Mouse (Mus musculus) bone marrow macrophage, adult 2 months (primary cell): ENCODE results near the gene Zfp385b. TPM values are rescaled to one million over a fixed set of nuclear protein-coding genes. Genes with fewer than 3 reads are reported as not detected.

Source experiments
- H3K27ac ChIP-seq: 2 replicates; pipeline ENCODE4 v1.5.1; 2012; ENCODE audit warnings: low read depth, low read length; ENCODE audit not compliant: insufficient read depth
- H3K4me1 ChIP-seq: 2 replicates; pipeline ENCODE4 v1.6.1; 2012; ENCODE audit warnings: low read length; ENCODE audit not compliant: control insufficient read depth, insufficient read depth
- H3K4me3 ChIP-seq: 2 replicates; pipeline ENCODE4 v1.5.1; 2012; ENCODE audit warnings: mild to moderate bottlenecking, low read length, moderate library complexity; ENCODE audit not compliant: insufficient read depth
- CTCF ChIP-seq: IDR thresholded peaks from 2 replicates; pipeline ENCODE4 v1.5.1; 2012; ENCODE audit warnings: low read depth, mild to moderate bottlenecking, low read length, moderate library complexity
- POLR2A ChIP-seq: IDR thresholded peaks from 2 replicates; pipeline ENCODE4 v1.6.1; 2012; ENCODE audit warnings: mild to moderate bottlenecking, low read depth, low read length, borderline replicate concordance
- polyA plus RNA-seq: library from polyadenylated mRNA; stranded (reverse); fragments of >200 nt; gene quantifications from 2 replicates; pipeline ENCODE4 v1.2.4, GENCODE M21; 2012; ENCODE audit not compliant: missing spikeins, insufficient read depth, insufficient read length

Gene Zfp385b
- polyA plus RNA-seq, 1 experiment = not detected

DNA sequence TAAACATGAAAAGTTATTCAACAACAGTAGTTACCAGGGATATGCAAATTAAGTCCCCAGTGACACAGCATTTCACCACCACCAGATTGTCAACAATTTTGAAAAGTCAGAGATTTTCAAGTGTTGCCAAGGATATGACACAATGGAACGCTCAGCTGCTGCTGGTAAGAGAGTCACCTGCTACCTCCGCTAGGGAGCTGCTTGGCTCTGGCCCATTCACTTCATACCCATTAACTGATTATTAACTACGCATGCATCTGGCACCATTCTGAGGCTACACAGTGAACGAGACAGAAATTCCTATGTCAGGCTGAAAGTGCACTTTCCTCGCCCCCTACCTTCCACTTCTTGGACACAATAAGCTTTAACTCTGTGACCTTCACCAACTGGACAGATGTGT, 137.7 kb downstream of the Zfp385b start:
- H3K27ac ChIP-seq = no peak overlapping the region
- no peak for TF ChIP-seq POLR2A
- no peak for TF ChIP-seq CTCF
- no peak overlapping the region for H3K4me3 ChIP-seq
- H3K4me1 ChIP-seq = no peaks in the 10 kb centered on the region

DNA sequence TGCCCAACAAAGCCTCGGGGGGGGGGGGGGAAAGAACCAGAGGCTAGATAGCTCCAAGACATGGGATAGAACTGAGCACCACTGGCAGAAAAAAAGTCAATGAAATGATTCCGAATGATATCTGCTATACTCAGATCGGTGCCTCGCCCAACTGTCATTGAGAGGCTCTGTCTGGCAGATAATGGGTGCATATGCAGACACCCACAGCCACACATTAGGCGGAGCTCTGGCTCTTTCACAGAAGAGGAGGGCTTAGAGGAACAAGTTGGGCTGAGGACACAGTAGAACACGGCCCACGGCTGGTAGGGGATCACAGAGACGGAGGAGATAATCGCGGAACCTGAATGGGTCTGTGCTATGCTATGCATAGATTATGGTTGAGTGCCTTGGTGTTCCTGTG, 145.7 kb downstream of the Zfp385b start:
- Histone ChIP-seq H3K4me1 (no peaks in the 10 kb centered on the region), H3K4me3 (no peak overlapping the region), H3K27ac (no peak overlapping the region)
- TF ChIP-seq POLR2A (no peak), CTCF (no peak)

DNA sequence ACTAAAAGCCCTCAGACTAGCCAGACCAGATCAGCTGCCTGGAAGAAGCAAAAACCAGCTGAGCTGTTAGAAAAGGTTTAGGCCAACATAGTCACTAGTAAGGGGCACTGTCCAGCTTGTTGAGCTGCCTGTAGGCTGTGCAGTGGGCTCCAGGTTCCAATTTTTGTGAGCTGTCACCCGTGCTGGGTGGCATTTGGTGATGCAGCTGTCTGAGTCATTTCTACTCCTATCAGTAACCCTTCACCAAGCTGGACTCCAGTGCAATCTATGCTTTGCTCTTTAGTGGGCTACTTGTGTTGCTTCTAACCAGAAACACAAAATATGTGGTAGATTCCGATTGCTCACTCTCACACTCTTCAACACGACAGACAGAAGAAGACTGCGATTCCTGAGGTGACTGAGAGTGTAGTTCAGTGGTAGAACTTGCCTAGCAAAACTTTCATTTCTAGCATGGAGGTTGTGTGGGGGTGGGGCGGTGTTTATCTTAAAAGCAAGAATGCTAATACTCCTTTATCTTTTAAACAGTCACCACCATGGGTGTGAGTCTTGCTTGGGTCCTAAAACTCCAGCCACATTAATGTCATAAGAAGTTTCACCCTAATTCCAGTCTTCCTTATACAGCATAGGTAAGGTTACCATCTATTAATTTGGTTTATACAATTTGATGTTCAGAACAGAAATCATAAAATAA, 147.1 kb downstream of the Zfp385b start:
- H3K4me1 ChIP-seq = no peaks in the 10 kb centered on the region
- H3K27ac ChIP-seq = no peak overlapping the region
- H3K4me3 ChIP-seq = no peak overlapping the region
- TF ChIP-seq POLR2A (no peak), CTCF (no peak)

DNA sequence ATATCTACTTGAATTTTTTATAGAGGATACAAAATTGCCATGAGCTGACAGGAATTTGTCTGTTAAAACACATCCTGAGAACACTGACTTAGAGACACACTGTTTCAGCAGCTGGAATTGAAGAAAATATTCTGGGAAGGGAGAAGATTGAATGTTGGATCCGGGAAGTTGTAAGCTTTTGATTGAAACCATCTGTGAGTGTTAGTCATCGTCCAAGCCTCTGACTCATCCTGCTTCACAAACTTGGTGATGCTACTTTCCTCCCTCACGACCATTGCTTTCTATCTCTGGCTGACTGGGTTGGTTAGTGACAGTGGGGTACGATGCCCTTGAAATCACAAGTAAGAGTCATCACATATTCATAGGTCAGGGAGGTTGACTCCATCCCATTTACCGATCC, 157.3 kb downstream of the Zfp385b start:
- H3K27ac ChIP-seq = no peak overlapping the region
- no peaks in the 10 kb centered on the region for H3K4me1 ChIP-seq
- TF ChIP-seq POLR2A (no peak), CTCF (no peak)
- H3K4me3 ChIP-seq = no peak overlapping the region

DNA sequence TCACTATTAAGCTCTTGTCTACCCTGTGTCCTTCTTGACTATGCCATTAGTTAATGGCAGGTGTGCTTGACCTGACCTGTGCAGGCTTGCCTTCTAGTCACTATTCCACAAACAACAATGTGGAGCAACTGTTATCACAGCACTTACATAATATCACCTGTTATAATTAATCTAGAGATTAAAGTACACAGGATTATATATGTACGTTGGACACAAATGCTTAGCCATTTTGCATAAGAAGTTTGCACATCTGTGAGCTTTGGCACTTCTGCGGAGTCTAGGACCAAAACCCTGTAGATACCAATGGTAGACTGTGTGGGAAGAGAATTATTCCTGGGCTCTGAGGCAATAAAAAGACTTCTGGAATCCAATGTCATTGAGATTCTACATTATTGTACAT, 165.8 kb downstream of the Zfp385b start:
- no peak overlapping the region for H3K4me3 ChIP-seq
- H3K27ac ChIP-seq = no peak overlapping the region
- no peak for TF ChIP-seq CTCF
- no peak for TF ChIP-seq POLR2A
- no peaks in the 10 kb centered on the region for H3K4me1 ChIP-seq

DNA sequence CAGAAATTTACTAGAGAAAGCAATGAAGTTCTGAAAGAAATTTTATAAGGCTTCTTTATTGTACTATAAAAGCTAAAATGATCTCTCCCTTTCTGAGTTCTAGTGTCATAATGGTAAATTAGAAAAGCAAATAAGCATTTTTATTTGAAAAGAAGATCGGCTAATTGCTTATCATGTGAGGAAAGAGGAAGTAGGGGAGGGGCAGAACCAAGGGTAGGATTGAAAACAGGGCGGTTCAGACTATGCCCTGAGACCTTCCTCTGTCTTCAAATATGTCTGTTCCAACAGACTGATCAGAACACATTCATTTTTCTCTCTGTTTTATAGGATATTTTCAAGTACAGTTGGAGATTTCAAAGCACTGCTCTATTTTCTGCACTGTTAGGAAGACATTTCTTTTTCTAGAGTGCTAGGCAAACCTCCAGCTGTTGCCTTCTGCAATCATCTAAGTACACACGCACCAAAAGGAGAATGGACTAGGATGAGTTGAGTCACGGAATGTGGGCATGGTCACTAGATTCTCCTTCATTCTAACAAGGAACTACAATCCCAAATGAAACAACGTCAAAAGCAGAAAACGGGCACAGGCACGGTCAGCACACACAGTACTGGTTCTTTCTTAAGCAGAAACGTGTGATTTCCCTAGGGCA, 177.8 kb downstream of the Zfp385b start:
- H3K27ac ChIP-seq = peak overlapping the region; percentile 2; the same call in 1 of the 2 replicates
- no peak overlapping the region for H3K4me3 ChIP-seq
- TF ChIP-seq CTCF = no peak
- TF ChIP-seq POLR2A = no peak
- H3K4me1 ChIP-seq = no peaks in the 10 kb centered on the region

DNA sequence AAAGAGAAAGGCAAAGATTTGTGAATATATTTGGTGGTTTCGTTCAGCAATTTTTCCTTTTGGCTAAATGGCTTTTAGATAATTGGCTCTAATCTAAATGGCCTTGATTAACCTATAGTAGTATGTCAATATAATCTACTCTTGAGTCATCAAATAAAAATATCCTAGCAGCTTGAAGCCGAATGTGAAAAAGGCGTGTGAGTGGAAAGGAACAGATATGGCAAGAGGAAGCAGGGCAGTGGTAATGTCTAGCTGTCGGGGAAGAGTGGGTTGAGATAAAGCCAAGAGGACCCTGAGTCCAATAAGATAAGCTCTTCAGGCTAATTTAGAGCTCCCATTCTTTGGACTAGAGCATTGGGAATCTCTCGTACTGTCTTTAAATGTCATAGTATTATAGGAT, 179.4 kb downstream of the Zfp385b start:
- Histone ChIP-seq H3K4me1 (no peaks in the 10 kb centered on the region), H3K4me3 (no peak overlapping the region), H3K27ac (no peak overlapping the region)
- TF ChIP-seq CTCF (no peak), POLR2A (no peak)

DNA sequence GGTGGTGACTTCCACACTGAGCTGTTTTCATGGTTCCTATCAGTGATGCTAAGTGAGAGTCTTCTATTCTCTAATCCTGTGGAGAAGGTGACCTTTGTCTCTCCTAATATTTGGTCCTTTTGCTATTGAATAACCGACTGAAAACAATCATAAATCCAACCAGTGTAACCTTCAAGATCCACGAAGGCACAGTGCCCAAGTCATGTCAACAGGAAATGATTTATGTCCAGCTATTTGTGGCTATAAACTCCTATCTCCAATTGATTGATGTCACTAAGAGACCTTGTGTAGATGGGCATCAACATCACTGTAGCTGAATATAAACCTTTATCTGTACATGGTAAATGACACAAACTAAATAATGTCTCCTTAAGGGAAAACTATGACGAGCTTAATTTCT, 187.8 kb downstream of the Zfp385b start:
- Histone ChIP-seq H3K4me3 (no peak overlapping the region), H3K4me1 (no peaks in the 10 kb centered on the region), H3K27ac (no peak overlapping the region)
- TF ChIP-seq CTCF (no peak), POLR2A (no peak)

DNA sequence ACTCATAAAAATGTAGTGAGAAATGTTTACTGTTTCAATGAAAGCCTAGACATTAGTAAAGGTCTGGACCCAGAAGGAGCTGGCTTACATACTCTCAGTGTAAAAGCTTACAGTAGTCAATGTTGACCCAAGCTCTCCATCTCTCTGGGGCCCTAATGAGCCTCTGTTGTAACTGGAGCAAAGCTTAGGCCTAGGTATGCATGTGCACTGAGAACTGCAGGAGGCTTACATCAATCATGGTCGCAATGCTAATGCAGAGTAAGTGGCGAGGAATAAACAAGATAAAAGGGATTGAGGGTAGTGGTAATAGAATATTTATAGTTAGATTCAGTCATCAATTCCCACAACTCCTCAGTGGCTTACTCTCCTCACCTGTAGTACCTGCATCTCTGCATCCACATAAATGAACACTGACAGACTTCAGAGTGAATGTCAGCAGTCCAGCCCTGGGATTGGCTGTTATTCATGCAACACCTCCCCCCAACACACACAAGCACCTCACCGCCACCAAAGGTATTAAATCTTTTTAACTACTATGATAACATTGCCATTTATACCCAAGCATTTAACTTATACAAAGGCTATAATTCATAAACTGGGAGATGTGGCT, 191.7 kb downstream of the Zfp385b start:
- no peak overlapping the region for H3K27ac ChIP-seq
- no peak overlapping the region for H3K4me3 ChIP-seq
- H3K4me1 ChIP-seq = no peaks in the 10 kb centered on the region
- TF ChIP-seq CTCF (no peak), POLR2A (no peak)

DNA sequence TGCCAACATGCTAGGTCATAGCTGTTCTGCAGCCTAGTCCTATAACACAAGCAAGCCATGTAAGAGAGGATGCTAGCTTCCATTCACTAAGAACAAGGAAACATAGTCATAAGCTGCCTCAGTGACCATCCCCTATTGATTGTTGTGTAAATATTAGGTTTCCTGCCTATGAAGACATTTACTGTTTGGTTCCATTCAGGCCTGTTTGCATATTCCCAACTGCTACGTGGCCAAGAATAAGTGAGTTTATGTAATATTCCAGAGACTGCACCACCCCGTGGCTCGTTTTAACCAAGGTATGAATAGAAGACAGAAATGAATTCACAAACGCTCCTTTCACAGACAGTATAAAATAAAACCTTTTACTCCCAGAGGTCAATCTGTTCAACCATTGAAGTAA, 200.8 kb downstream of the Zfp385b start:
- H3K27ac ChIP-seq = no peak overlapping the region
- no peaks in the 10 kb centered on the region for H3K4me1 ChIP-seq
- H3K4me3 ChIP-seq = no peak overlapping the region
- no peak for TF ChIP-seq POLR2A
- TF ChIP-seq CTCF = no peak
